Mouse (Mus musculus): ENCODE measurements around the gene U90926. TPM values are rescaled to one million over a fixed set of nuclear protein-coding genes. Genes with fewer than 3 reads are reported as not detected.
"Not testable (repeated sequence)": the region's sequence is repeated elsewhere in the genome, so short reads cannot be mapped to it uniquely, and the experiment has no call there.

Gene U90926
- polyA plus RNA-seq, 1 experiment: not detected

DNA sequence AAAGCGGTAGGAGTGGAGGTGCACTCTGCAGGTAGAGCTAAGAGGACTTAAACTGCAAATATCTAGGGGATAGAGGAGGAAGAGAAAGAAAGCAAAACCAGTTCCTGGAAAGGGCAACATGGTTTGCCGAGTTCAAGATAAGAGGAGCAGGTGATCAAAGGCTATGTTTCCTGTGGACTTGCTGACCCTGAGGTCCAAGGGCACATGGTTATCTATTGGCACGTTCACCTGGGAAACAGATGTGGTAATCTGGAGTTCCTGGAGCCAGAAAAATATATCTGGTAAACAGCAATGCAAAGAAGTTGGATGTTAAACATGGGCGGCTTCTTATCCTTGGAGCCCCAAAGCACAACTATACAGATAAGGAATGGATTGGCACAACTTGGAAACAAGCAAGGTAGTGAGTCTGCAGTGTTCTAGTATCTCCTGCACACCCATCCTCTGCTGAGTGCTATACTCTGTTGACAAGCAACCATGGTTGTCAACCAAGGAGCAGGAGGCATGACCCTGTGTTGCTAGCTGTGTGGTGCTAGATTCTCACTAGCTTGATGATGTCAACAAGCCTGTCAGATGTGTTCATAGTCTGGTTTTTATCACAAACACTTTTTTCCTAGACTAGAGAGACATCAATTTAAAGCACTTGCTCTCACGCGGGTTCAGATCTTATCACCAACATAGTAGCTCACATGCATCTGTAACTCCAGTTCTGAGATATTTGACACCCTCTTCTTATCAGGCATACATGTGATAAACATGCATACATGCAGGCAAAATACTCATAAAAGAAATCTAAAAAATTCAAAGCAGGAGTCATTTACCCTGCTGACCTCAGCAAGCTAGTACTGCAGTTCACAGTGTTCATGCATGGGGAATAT is 10.8 kb downstream of the U90926 start:
- peaks cover 23% of the 10 kb centered on the region; the same call in 1 of the 2 replicates for H3K4me1 ChIP-seq (ENCODE audit: control insufficient read depth, insufficient read depth, insufficient read length, low read length)
- H3K27ac ChIP-seq (ENCODE audit: insufficient read depth, low read depth, low read length): peak overlapping the region; percentile 88
- WGBS: 22% methylated on average over 6 of the region's 6 CpGs
- no peaks in the 10 kb centered on the region for H3K27me3 ChIP-seq (ENCODE audit: control insufficient read depth, insufficient read depth, low read length)
- peaks cover 33% of the 10 kb centered on the region for H3K36me3 ChIP-seq (ENCODE audit: control insufficient read depth, insufficient read depth, low read length)
- H3K4me3 ChIP-seq (ENCODE audit: low read depth, low read length): no peak overlapping the region
- TF ChIP-seq POLR2A (IDR thresholded peaks at IDR 0.05; ENCODE audit: low read depth, low read length): no peak
- no peak for TF ChIP-seq CTCF (IDR thresholded peaks at IDR 0.05; ENCODE audit: extremely low read depth, insufficient read length, insufficient replicate concordance, low read depth, low read length)

DNA sequence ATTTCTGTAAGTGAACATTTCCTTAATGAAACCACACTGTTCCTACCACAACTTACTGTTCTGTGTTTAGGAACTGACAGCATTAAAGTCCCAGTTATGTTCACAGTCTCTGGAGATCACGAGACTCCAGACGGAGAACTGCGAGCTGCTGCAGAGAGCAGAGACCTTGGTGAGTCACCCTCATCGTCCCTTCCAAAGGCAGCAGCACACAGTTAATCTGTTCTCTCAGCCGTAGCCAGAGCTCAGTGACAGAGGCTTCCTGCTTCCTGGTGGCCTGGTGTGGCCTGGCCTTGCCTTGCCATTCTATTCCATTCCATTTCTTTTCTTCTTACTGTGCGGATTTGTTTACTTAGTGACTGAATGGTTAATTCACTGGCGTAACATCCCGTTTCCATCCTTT is 16.9 kb downstream of the U90926 start:
- Histone ChIP-seq H3K4me1 (ENCODE audit: control insufficient read depth, insufficient read depth, insufficient read length, low read length) (0 out of 2 replicates have a peak, but pooled peaks cover 3% of the 10 kb centered on the region), H3K27me3 (ENCODE audit: control insufficient read depth, insufficient read depth, low read length) (no peaks in the 10 kb centered on the region), H3K36me3 (ENCODE audit: control insufficient read depth, insufficient read depth, low read length) (peaks cover 69% of the 10 kb centered on the region), H3K4me3 (ENCODE audit: low read depth, low read length) (no peak overlapping the region), H3K27ac (ENCODE audit: insufficient read depth, low read depth, low read length) (no peak overlapping the region)
- no peak for TF ChIP-seq POLR2A (IDR thresholded peaks at IDR 0.05; ENCODE audit: low read depth, low read length)
- no peak for TF ChIP-seq CTCF (IDR thresholded peaks at IDR 0.05; ENCODE audit: extremely low read depth, insufficient read length, insufficient replicate concordance, low read depth, low read length)
- WGBS: 84% methylated on average over 8 of the region's 8 CpGs

DNA sequence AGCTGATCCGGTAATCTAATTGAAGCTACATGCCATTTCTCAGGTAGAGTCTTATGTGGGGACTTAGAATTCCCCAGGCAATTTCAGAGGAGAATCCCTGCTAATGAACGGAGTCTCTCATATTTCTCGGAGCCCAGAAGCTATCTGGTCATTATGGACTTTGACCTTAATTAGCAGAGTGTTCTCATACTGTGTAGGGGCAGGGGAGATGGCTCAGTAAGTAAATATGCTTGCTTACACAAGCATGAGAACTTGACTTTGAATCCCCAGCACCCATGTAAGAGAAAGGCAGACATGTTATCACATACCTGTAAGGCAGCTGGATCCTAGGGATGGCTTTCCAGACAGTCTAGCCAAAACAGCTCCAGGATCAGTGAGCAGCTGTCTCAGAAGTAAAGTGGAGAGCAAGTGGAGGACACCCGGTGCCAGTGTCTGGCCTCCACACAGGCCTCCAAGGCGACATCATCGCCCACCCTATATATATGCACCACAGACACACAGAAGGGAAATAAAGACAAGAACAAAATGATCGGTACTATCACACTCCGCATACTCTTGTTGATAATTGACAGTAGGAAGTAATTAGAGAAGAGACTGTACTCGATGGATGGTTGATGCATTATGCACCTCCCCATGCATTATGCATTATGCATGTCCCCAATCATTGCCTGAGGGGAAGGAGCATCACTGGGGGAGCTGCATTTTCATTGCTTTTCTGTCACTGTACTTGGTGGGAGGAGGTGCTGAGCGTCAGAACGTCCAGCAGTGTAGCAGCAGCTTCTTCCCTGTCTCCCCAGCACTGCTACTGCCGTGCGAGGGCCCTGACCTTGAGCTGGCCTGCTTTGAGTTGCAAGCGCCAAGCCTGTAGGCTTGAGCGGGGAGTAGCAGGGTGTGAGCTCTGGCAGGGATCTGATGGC is 18.1 kb downstream of the U90926 start:
- Histone ChIP-seq H3K27ac (ENCODE audit: insufficient read depth, low read depth, low read length) (no peak overlapping the region), H3K4me3 (ENCODE audit: low read depth, low read length) (no peak overlapping the region), H3K4me1 (ENCODE audit: control insufficient read depth, insufficient read depth, insufficient read length, low read length) (no peaks in the 10 kb centered on the region), H3K27me3 (ENCODE audit: control insufficient read depth, insufficient read depth, low read length) (no peaks in the 10 kb centered on the region), H3K36me3 (ENCODE audit: control insufficient read depth, insufficient read depth, low read length) (peaks cover 71% of the 10 kb centered on the region)
- 88% methylated on average over 15 of the region's 15 CpGs for WGBS
- TF ChIP-seq CTCF (IDR thresholded peaks at IDR 0.05; ENCODE audit: extremely low read depth, insufficient read length, insufficient replicate concordance, low read depth, low read length): no peak
- TF ChIP-seq POLR2A (IDR thresholded peaks at IDR 0.05; ENCODE audit: low read depth, low read length): no peak

DNA sequence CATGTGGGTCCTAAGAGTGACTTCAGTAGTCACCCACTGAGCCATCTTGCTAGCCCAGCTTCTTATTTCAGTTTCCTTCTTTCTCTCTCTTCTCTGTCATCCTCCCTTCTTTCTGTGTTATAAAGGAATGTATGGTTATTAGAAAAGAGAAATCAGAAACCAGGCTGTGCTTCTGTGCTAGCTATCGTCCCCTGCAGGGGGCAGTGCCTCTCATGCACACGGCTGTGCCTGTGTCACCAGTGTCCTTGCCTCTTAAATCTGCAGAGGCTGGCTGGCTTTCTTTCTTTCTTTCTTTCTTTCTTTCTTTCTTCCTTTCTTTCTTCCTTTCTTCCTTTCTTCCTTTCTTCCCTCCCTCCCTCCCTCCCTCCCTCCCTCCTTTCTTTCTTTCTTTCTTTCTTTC is 19.5 kb downstream of the U90926 start:
- peaks cover 60% of the 10 kb centered on the region for H3K36me3 ChIP-seq (ENCODE audit: control insufficient read depth, insufficient read depth, low read length)
- WGBS: 41% methylated on average over 2 of the region's 2 CpGs
- not testable (repeated sequence) for H3K4me1 ChIP-seq (ENCODE audit: control insufficient read depth, insufficient read depth, insufficient read length, low read length); H3K4me3 ChIP-seq (ENCODE audit: low read depth, low read length); H3K27me3 ChIP-seq (ENCODE audit: control insufficient read depth, insufficient read depth, low read length); H3K27ac ChIP-seq (ENCODE audit: insufficient read depth, low read depth, low read length)
- TF ChIP-seq CTCF (IDR thresholded peaks at IDR 0.05; ENCODE audit: extremely low read depth, insufficient read length, insufficient replicate concordance, low read depth, low read length): peak; percentile 71

DNA sequence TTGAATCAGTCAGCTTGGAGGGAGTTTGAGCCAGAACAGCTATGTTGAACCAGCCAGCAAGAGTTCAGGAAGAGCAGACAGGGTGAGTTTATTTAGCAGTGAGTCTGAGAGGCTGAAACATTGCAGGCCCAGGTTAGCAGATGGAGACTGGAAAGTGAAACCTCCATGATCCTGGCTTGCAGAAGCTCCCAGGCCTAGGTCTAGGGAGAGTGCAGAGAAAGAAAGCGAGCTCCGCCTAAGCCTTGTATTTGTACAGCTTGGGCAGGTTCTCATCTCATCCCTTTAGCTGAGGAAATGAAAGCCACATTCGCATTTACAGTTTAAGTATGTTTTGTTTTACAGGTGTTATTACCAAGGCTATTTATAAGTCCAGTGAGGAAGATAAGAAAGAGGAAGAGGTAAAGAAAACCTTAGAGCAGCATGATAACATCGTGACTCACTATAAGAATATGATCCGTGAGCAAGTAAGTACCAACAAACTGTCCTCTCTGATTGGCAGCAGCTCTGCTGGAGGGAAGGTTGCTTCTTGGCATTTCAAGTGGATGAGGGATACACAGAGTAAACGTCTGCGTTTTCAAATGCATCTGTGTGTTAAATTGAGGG is 26.2 kb downstream of the U90926 start:
- H3K4me1 ChIP-seq (ENCODE audit: control insufficient read depth, insufficient read depth, insufficient read length, low read length): peaks cover 12% of the 10 kb centered on the region; the same call in 1 of the 2 replicates
- H3K36me3 ChIP-seq (ENCODE audit: control insufficient read depth, insufficient read depth, low read length): peaks cover 59% of the 10 kb centered on the region
- peak overlapping the region; percentile 77 for H3K27ac ChIP-seq (ENCODE audit: insufficient read depth, low read depth, low read length)
- WGBS: 62% methylated on average over 7 of the region's 7 CpGs
- no peaks in the 10 kb centered on the region for H3K27me3 ChIP-seq (ENCODE audit: control insufficient read depth, insufficient read depth, low read length)
- TF ChIP-seq POLR2A (IDR thresholded peaks at IDR 0.05; ENCODE audit: low read depth, low read length): no peak
- no peak for TF ChIP-seq CTCF (IDR thresholded peaks at IDR 0.05; ENCODE audit: extremely low read depth, insufficient read length, insufficient replicate concordance, low read depth, low read length)
- H3K4me3 ChIP-seq (ENCODE audit: low read depth, low read length): no peak overlapping the region

DNA sequence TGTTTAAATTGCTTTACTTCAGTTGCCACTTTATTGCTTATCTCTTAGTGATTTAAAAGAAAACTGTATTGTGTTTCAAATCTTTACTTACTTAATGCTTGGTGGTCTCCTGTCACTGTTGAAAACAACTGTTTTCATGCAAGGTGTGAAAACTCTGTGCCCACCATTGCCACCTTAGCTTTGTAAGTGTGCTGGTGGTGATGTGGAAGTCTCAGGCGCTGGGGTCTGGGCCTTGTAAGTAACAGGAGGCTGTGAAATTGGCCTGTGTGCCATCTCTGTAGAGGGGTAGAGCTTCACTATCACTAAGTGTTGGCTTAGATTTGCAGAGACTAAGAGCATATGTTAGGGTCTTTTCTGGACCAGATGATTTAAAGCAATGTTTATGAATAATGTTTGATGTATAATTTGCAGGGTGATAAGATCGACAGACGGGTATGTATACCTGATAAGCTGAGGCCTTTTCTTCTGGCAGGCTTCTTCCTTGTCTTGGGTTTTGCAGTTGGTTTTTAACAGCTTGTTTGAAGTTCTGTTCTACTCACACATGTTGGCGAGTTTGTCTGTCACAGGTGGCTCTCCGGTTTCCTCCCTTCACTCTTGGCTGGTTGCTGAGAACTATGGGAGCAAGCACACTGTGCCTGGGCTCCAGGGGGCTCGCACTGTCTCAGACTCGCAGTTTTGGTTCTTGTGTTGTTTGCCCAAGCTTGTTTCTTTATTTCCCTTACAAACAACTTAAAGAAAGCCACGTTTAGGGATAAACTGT is 32.0 kb downstream of the U90926 start:
- TF ChIP-seq POLR2A (IDR thresholded peaks at IDR 0.05; ENCODE audit: low read depth, low read length): no peak
- no peak for TF ChIP-seq CTCF (IDR thresholded peaks at IDR 0.05; ENCODE audit: extremely low read depth, insufficient read length, insufficient replicate concordance, low read depth, low read length)
- Histone ChIP-seq H3K27ac (ENCODE audit: insufficient read depth, low read depth, low read length) (no peak overlapping the region), H3K4me3 (ENCODE audit: low read depth, low read length) (no peak overlapping the region), H3K4me1 (ENCODE audit: control insufficient read depth, insufficient read depth, insufficient read length, low read length) (peaks cover 3% of the 10 kb centered on the region; the same call in 1 of the 2 replicates), H3K27me3 (ENCODE audit: control insufficient read depth, insufficient read depth, low read length) (no peaks in the 10 kb centered on the region), H3K36me3 (ENCODE audit: control insufficient read depth, insufficient read depth, low read length) (peaks cover 59% of the 10 kb centered on the region)
- 70% methylated on average over 8 of the region's 8 CpGs for WGBS

Data from small intestine, adult 2 months (tissue).